Mouse (Mus musculus) forebrain, embryonic 16.5 days (tissue): ENCODE results near the gene Gldn. TPM values are rescaled to one million over a fixed set of nuclear protein-coding genes. Genes with fewer than 3 reads are reported as not detected.

Source experiments
- ATAC-seq: fragments of 200-750 bp; cut with Nextera tagmentation; 2 replicates; pipeline ENCODE4 v1.8.0; 2017; ENCODE audit warnings: mild to moderate bottlenecking, moderate library complexity
- H3K27ac ChIP-seq: fragments of 300-500 bp; sonication (generic); 2 replicates; pipeline ENCODE4 v1.5.1; 2014; ENCODE audit warnings: low read length, control low read depth
- H3K27me3 ChIP-seq: fragments of 300-500 bp; sonication (generic); replicated peaks from 2 replicates; pipeline ENCODE4 v1.6.1; 2014; ENCODE audit warnings: low read length; ENCODE audit not compliant: control insufficient read depth, insufficient read depth
- H3K36me3 ChIP-seq: fragments of 300-500 bp; sonication (generic); 2 replicates; pipeline ENCODE4 v1.6.1; 2014; ENCODE audit not compliant: control insufficient read depth, insufficient read depth
- H3K4me1 ChIP-seq: fragments of 300-500 bp; sonication (generic); replicated peaks from 2 replicates; pipeline ENCODE4 v1.6.1; 2014; ENCODE audit warnings: low read length; ENCODE audit not compliant: control insufficient read depth, insufficient read depth
- H3K4me2 ChIP-seq: fragments of 300-500 bp; sonication (generic); 2 replicates; pipeline ENCODE4 v1.6.1; 2014; ENCODE audit warnings: mild to moderate bottlenecking, low read length, control low read depth
- H3K4me3 ChIP-seq: fragments of 300-500 bp; sonication (generic); replicated peaks from 2 replicates; pipeline ENCODE4 v1.5.1; 2014; ENCODE audit warnings: mild to moderate bottlenecking, low read length, control low read depth
- H3K9ac ChIP-seq: fragments of 300-500 bp; sonication (generic); replicated peaks from 2 replicates; pipeline ENCODE4 v1.6.1; 2014; ENCODE audit warnings: low read depth, low read length, control low read depth
- H3K9me3 ChIP-seq: fragments of 300-500 bp; sonication (generic); 2 replicates; pipeline ENCODE4 v1.6.1; 2016; ENCODE audit warnings: low read length; ENCODE audit not compliant: control insufficient read depth
- WGBS: fragments of 180-500 bp; shearing (Covaris S2); extraction: QIAGEN DNeasy Blood & Tissue Kit; methylation state at CpG from one replicate; pipeline ENCODE4 v1.1.7; 2014; 5-methylcytosine and 5-hydroxymethylcytosine counted together
- polyA plus RNA-seq: library from polyadenylated mRNA; unstranded; fragments of >200 nt; fragmentation: Nextera tagmentation; extraction: Ambion mirVana; gene quantifications from 2 replicates; pipeline ENCODE4 v1.2.1, GENCODE M21; 2015

Gene Gldn
- polyA plus RNA-seq, 1 experiment from 2014 or later: 0.34 TPM

DNA sequence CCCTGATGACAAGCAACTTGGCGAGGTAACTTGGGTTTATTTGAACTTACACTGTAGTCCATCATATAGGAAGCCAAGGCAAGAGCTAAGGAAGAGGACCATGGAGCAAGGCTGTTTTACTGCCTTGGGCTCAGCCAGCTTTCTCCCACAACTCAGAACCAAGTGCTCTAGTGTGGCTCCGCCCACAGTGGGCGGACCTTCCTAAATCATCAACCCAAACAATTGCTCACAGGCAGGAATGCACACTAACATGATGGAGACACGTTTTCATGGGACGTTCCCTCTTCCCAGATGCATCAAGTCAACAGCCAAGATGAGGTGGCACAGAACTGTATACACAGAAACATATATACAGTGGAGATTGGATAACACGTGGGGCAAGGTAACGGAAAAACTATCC, 55.7 kb downstream of the Gldn start:
- Histone ChIP-seq H3K27ac (no peak overlapping the region), H3K4me1 (no peaks in the 10 kb centered on the region), H3K36me3 (no peaks in the 10 kb centered on the region), H3K9ac (no peak overlapping the region), H3K9me3 (no peaks in the 10 kb centered on the region), H3K4me2 (no peak overlapping the region), H3K4me3 (no peak overlapping the region), H3K27me3 (no peaks in the 10 kb centered on the region)
- WGBS: 77% methylated on average over 7 of the region's 7 CpGs
- no peak for ATAC-seq

DNA sequence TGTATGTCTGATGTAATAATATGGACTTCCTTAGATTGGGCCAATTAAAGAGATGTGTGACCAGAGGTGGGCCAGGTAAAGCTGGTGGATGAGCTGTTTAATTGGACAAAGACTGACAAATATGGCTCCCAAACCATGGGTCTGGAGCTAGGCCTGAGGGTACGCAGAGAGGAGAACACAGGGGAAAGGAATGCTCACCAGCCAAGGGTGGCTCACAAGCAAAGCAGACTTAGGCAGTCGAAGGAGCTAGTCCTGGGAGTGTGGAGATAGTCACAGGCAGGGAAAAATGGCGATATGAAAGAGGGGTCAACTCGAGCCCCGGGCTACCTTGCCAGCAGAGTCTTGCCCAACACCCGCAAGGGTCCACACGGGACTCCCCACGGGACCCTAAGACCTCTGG, 70.5 kb downstream of the Gldn start:
- H3K4me3 ChIP-seq: no peak overlapping the region
- WGBS: 95% methylated on average over 7 of the region's 8 CpGs
- H3K27me3 ChIP-seq: no peaks in the 10 kb centered on the region
- no peaks in the 10 kb centered on the region for H3K36me3 ChIP-seq
- H3K9ac ChIP-seq: no peak overlapping the region
- no peaks in the 10 kb centered on the region for H3K9me3 ChIP-seq
- no peak overlapping the region for H3K27ac ChIP-seq
- no peaks in the 10 kb centered on the region for H3K4me1 ChIP-seq
- H3K4me2 ChIP-seq: no peak overlapping the region
- no peak for ATAC-seq

Other genes starting within 250 kb of the Gldn start
- gene Tnfaip8l3, start 218.1 kb upstream of the Gldn start, polyA plus RNA-seq: 0.51 and 0.63 TPM in 2 replicates
- gene Cyp19a1, start 18.4 kb upstream of the Gldn start, polyA plus RNA-seq: 0.92 and 2.1 TPM in 2 replicates
- gene Dmxl2, start 215.1 kb downstream of the Gldn start, polyA plus RNA-seq: 57.0 and 60.6 TPM in 2 replicates